Comparison of ENCODE assay signal across 9 mouse cellular contexts in the genomic region with DNA sequence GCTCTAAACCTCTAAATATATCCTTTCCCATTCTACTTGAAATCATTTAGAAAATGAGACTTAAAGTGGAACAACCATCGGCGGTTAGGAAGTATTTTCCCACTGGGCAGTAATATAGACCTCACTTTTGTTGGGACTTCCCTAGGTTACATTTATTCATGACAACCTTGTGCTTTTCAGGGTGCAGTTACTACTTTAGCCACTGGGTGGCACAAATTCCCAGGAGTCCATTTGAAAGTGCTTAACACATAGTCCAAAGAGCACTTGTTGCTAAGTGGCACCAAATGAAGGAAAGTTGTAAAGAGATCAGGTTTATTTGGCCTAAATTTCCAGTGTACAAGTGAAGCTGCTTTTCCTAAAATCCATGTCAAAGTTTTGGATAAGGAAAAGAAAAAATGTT. TPM values are rescaled to one million over a fixed set of nuclear protein-coding genes. Genes with fewer than 3 reads are reported as not detected.
DNase-seq lines count a peak whose midpoint lies in the region; ATAC-seq lines count a peak whose summit lies in the region.
"Had no signal": no experiment of that assay in that cellular context is flagged by ENCODE, and none has a peak within 500 bp of the region (broad histone marks: within the 10 kb centered on the region; RNA-seq: fewer than 3 reads in every experiment).

No protein-coding gene starts in this region.

- H3K27me3 ChIP-seq in forebrain, embryonic 11.5 days (ENCODE audit: control insufficient read depth, insufficient read depth, low read length) = no peaks in the 10 kb centered on the region
- H3K27me3 ChIP-seq in forebrain, embryonic 16.5 days (replicated peaks; ENCODE audit: control insufficient read depth, insufficient read depth, low read length) = no peaks in the 10 kb centered on the region
- no peaks in the 10 kb centered on the region for H3K27me3 ChIP-seq in limb, embryonic 10.5 days (ENCODE audit: low read depth, poor library complexity, severe bottlenecking)

- no peak overlapping the region for H3K4me2 ChIP-seq in forebrain, embryonic 11.5 days (ENCODE audit: low read depth, low read length, severe bottlenecking)
- no peak overlapping the region for H3K4me2 ChIP-seq in forebrain, embryonic 16.5 days (ENCODE audit: low read length)

- WGBS in forebrain, embryonic 11.5 days = 58% methylated on average over 2 of the region's 2 CpGs
- WGBS in forebrain, embryonic 16.5 days = 49% methylated on average over 2 of the region's 2 CpGs
- WGBS in limb, embryonic 10.5 days = 51% methylated on average over 2 of the region's 2 CpGs

- ATAC-seq in forebrain, embryonic 11.5 days (replicated peaks; ENCODE audit: low FRiP score) = no peak
- no peak for ATAC-seq in forebrain, embryonic 16.5 days
- ATAC-seq in granulocyte monocyte progenitor cell, adult 5-6 weeks (replicated peaks; ENCODE audit: poor library complexity, severe bottlenecking) = peak; percentile 53

- no peaks in the 10 kb centered on the region for H3K36me3 ChIP-seq in forebrain, embryonic 11.5 days (ENCODE audit: control insufficient read depth, insufficient read depth, low read length)
- H3K36me3 ChIP-seq in forebrain, embryonic 16.5 days (ENCODE audit: control insufficient read depth, insufficient read depth) = no peaks in the 10 kb centered on the region
- no peaks in the 10 kb centered on the region for H3K36me3 ChIP-seq in limb, embryonic 10.5 days

- no peak overlapping the region for H3K27ac ChIP-seq in forebrain, embryonic 11.5 days (ENCODE audit: low read depth, low read length)
- H3K27ac ChIP-seq in forebrain, embryonic 16.5 days (ENCODE audit: low read length) = no peak overlapping the region
- H3K27ac ChIP-seq in limb, embryonic 10.5 days = no peak overlapping the region

- H3K9ac ChIP-seq in forebrain, embryonic 11.5 days (ENCODE audit: low read length) = no peak overlapping the region
- H3K9ac ChIP-seq in forebrain, embryonic 16.5 days (replicated peaks; ENCODE audit: low read depth, low read length) = no peak overlapping the region

- DNase-seq in forebrain, embryonic 11.5 days (ENCODE audit: low spot score) = peak; percentile 64
- peak; percentile 49 for DNase-seq in ovary, postnatal 14 days (ENCODE audit: low spot score)
- DNase-seq in ovary, postnatal 10 days (ENCODE audit: low spot score) = no peak
- DNase-seq in c-Kit-positive CD71-negative TER-119-negative erythroid progenitor cells, embryonic 14.5 days (ENCODE audit: low read depth) = peak; percentile 74
- peak; percentile 42 for DNase-seq in limb, embryonic 10.5 days (ENCODE audit: low spot score)
- peak; percentile 60 for DNase-seq in right cerebral cortex, postnatal 14 days

- H3K4me1 ChIP-seq in forebrain, embryonic 11.5 days (replicated peaks; ENCODE audit: control insufficient read depth, insufficient read depth, low read length) = no peaks in the 10 kb centered on the region
- 0 out of 2 replicates have a peak, but pooled peaks cover 4% of the 10 kb centered on the region for H3K4me1 ChIP-seq in forebrain, embryonic 16.5 days (replicated peaks; ENCODE audit: control insufficient read depth, insufficient read depth, low read length)
- no peaks in the 10 kb centered on the region for H3K4me1 ChIP-seq in limb, embryonic 10.5 days

- no peak overlapping the region for H3K4me3 ChIP-seq in forebrain, embryonic 11.5 days (ENCODE audit: low read depth, low read length)
- H3K4me3 ChIP-seq in forebrain, embryonic 16.5 days (replicated peaks; ENCODE audit: low read length) = no peak overlapping the region
- H3K4me3 ChIP-seq in limb, embryonic 10.5 days = no peak overlapping the region

- no peaks in the 10 kb centered on the region for H3K9me3 ChIP-seq in forebrain, embryonic 11.5 days (ENCODE audit: control insufficient read depth, low read length)
- no peaks in the 10 kb centered on the region for H3K9me3 ChIP-seq in forebrain, embryonic 16.5 days (ENCODE audit: control insufficient read depth, low read length)
- H3K9me3 ChIP-seq in limb, embryonic 10.5 days (replicated peaks) = no peaks in the 10 kb centered on the region

RNA-seq across cellular contexts. Expression of gene Acaca, which starts 12.3 kb away (rescaled TPM):
- 32.1 and 37.2 TPM in 2 replicates for polyA plus RNA-seq in forebrain, embryonic 11.5 days (2014; fragmentation: Nextera tagmentation; extraction: Ambion mirVana)
- polyA plus RNA-seq in forebrain, embryonic 16.5 days (2015; fragmentation: Nextera tagmentation; extraction: Ambion mirVana) = 28.9 and 29.0 TPM in 2 replicates
- 28.9 and 40.2 TPM in 2 replicates for total RNA-seq in granulocyte monocyte progenitor cell, adult 5-6 weeks (2014; fragmentation: Nextera tagmentation)
- total RNA-seq in granulocyte monocyte progenitor cell, adult 5-6 weeks (2017) = 34.7 and 38.5 TPM in 2 replicates
- polyA plus RNA-seq in limb, embryonic 10.5 days (2016; fragmentation: Nextera tagmentation; extraction: Ambion mirVana) = 21.3 and 22.8 TPM in 2 replicates

RNA-seq across cellular contexts. Expression of gene Tada2a, which starts 12.4 kb away (rescaled TPM):
- 41.7 and 42.8 TPM in 2 replicates for polyA plus RNA-seq in forebrain, embryonic 11.5 days (2014; fragmentation: Nextera tagmentation; extraction: Ambion mirVana)
- polyA plus RNA-seq in forebrain, embryonic 16.5 days (2015; fragmentation: Nextera tagmentation; extraction: Ambion mirVana) = 40.1 and 40.2 TPM in 2 replicates
- total RNA-seq in granulocyte monocyte progenitor cell, adult 5-6 weeks (2014; fragmentation: Nextera tagmentation) = 27.1 and 29.0 TPM in 2 replicates
- total RNA-seq in granulocyte monocyte progenitor cell, adult 5-6 weeks (2017) = 20.0 and 22.2 TPM in 2 replicates
- 39.5 and 43.9 TPM in 2 replicates for polyA plus RNA-seq in limb, embryonic 10.5 days (2016; fragmentation: Nextera tagmentation; extraction: Ambion mirVana)

RNA-seq across cellular contexts. Expression of gene Gm11437, which starts 25.5 kb away (rescaled TPM):
- polyA plus RNA-seq in forebrain, embryonic 11.5 days (2014; fragmentation: Nextera tagmentation; extraction: Ambion mirVana) = not detected in 2 replicates
- polyA plus RNA-seq in forebrain, embryonic 16.5 days (2015; fragmentation: Nextera tagmentation; extraction: Ambion mirVana) = not detected in 2 replicates
- not detected in 2 replicates for total RNA-seq in granulocyte monocyte progenitor cell, adult 5-6 weeks (2014; fragmentation: Nextera tagmentation)
- not detected in 2 replicates for total RNA-seq in granulocyte monocyte progenitor cell, adult 5-6 weeks (2017)
- polyA plus RNA-seq in limb, embryonic 10.5 days (2016; fragmentation: Nextera tagmentation; extraction: Ambion mirVana) = not detected in 2 replicates
- polyA plus RNA-seq: heart, embryonic 16.5 days had no signal
